Mouse (Mus musculus) intestine, embryonic 14.5 days (tissue): ENCODE measurements around the gene Hecw1. TPM values are rescaled to one million over a fixed set of nuclear protein-coding genes. Genes with fewer than 3 reads are reported as not detected.

Source experiments
- ATAC-seq: fragments of 200-750 bp; cut with Nextera tagmentation; replicated peaks from 2 replicates; pipeline ENCODE4 v1.8.0; 2017; ENCODE audit warnings: low read depth, moderate number of reproducible peaks, moderate TSS enrichment, moderate library complexity; ENCODE audit not compliant: low FRiP score, low TSS enrichment
- DNase-seq: peaks from one replicate; pipeline ENCODE4 v3.0.0-alpha.2; 2018; ENCODE audit warnings: low spot score
- H3K27ac ChIP-seq: fragments of 300-500 bp; sonication (generic); 2 replicates; pipeline ENCODE4 v1.5.1; 2014; ENCODE audit warnings: low read depth, mild to moderate bottlenecking, control low read depth
- H3K27me3 ChIP-seq: fragments of 300-500 bp; sonication (generic); replicated peaks from 2 replicates; pipeline ENCODE4 v1.6.1; 2014; ENCODE audit warnings: low read length, control low read depth; ENCODE audit not compliant: control insufficient read depth, insufficient read depth
- H3K36me3 ChIP-seq: fragments of 300-500 bp; sonication (generic); 2 replicates; pipeline ENCODE4 v1.6.1; 2014; ENCODE audit warnings: low read length, control low read depth; ENCODE audit not compliant: control insufficient read depth, insufficient read depth
- H3K4me1 ChIP-seq: fragments of 300-500 bp; sonication (generic); replicated peaks from 2 replicates; pipeline ENCODE4 v1.6.1; 2014; ENCODE audit warnings: low read length, control low read depth, mixed read lengths; ENCODE audit not compliant: control insufficient read depth, insufficient read depth
- H3K4me2 ChIP-seq: fragments of 300-500 bp; sonication (generic); 2 replicates; pipeline ENCODE4 v1.6.1; 2014; ENCODE audit warnings: low read length
- H3K4me3 ChIP-seq: fragments of 300-500 bp; sonication (generic); 2 replicates; pipeline ENCODE4 v1.5.1; 2014; ENCODE audit warnings: low read depth, low read length, control low read depth, mixed read lengths
- H3K9ac ChIP-seq: fragments of 300-500 bp; sonication (generic); 2 replicates; pipeline ENCODE4 v1.6.1; 2014; ENCODE audit warnings: mild to moderate bottlenecking, low read length
- H3K9me3 ChIP-seq: fragments of 300-500 bp; sonication (generic); 2 replicates; pipeline ENCODE4 v1.6.1; 2016; ENCODE audit warnings: low read length, control low read depth; ENCODE audit not compliant: control insufficient read depth
- WGBS: fragments of 180-500 bp; shearing (Covaris S2); extraction: QIAGEN DNeasy Blood & Tissue Kit; methylation state at CpG from one replicate; pipeline ENCODE4 v1.1.7; 2014; 5-methylcytosine and 5-hydroxymethylcytosine counted together
- polyA plus RNA-seq: library from polyadenylated mRNA; unstranded; fragments of >200 nt; fragmentation: Nextera tagmentation; extraction: Ambion mirVana; gene quantifications from 2 replicates; pipeline ENCODE4 v1.2.1, GENCODE M21; 2014

Gene Hecw1
- polyA plus RNA-seq, 1 experiment from 2014 or later: 1.5 TPM

DNA sequence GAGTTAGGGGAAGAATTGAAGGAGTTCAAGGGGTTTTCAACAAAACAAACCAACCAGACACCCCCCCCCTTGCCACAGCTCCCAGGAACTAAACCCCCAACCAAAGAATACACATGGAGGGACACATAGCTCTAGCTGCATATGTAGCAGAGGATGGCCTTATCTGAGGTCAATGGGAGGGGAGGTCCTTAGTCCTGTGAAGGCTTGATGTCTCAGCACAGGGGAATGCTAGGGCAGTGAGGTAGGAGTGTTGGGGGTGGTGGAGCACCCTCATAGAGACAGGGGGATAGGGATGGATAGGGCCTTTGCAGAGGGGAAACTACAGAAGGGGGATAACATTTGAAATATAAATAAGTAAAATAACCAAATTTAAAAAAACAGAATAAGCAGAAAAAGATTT is 9.1 kb downstream of the Hecw1 start:
- DNase-seq: no peak

DNA sequence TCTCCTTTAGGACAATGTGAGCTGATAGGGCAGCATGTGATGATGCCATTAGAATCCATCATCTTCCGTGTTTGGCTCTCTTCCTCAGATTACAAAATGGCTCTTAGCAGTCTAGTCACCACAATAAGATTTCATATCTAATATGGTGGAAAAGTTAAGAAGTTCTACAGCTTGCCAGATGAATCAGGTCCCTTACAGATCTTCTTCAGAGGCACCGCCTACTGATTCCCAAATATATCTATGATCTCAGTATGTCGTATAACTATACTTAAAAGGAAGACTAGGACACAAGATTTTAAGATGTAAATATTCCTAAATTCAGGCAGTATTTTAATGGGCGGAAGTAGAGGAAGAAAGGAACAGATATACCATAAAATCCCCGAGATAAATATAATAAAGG is 16.3 kb downstream of the Hecw1 start:
- no peak overlapping the region for H3K27ac ChIP-seq
- H3K27me3 ChIP-seq: no peaks in the 10 kb centered on the region
- no peak overlapping the region for H3K4me3 ChIP-seq
- H3K9ac ChIP-seq: no peak overlapping the region
- ATAC-seq: no peak
- no peak for DNase-seq
- H3K4me1 ChIP-seq: no peaks in the 10 kb centered on the region
- H3K36me3 ChIP-seq: no peaks in the 10 kb centered on the region
- no peaks in the 10 kb centered on the region for H3K9me3 ChIP-seq
- no peak overlapping the region for H3K4me2 ChIP-seq
- WGBS: 85% methylated on average over 5 of the region's 5 CpGs

More for the DNA sequence above, 9.1 kb downstream of the Hecw1 start:
- Histone ChIP-seq H3K9me3 (no peaks in the 10 kb centered on the region), H3K9ac (no peak overlapping the region), H3K36me3 (no peaks in the 10 kb centered on the region), H3K27me3 (no peaks in the 10 kb centered on the region), H3K4me3 (no peak overlapping the region), H3K4me1 (no peaks in the 10 kb centered on the region), H3K4me2 (no peak overlapping the region), H3K27ac (no peak overlapping the region)
- ATAC-seq: no peak

DNA sequence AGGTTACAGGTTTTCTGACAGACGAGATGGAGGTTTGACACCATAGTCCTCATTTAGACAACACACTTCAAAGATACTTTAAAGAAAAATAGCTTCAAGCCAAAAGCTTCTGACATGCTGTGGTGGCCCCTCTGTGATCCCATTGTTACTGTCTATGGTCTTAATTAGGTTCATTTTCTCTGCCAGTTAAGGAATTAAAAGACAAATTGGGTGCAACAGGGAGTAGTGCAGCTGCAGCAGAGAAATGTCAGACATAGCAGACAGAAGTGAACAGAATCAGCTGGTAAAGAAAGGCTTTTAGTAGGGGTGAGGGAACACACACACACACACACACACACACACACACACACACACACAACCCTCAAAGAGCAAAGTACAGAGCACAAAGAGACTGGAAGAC is 22.8 kb downstream of the Hecw1 start:
- DNase-seq: no peak
- 67% methylated on average over 1 of the region's 1 CpGs for WGBS
- Histone ChIP-seq H3K36me3 (no peaks in the 10 kb centered on the region), H3K9ac (no peak overlapping the region), H3K4me3 (no peak overlapping the region), H3K27me3 (no peaks in the 10 kb centered on the region), H3K4me1 (no peaks in the 10 kb centered on the region), H3K4me2 (no peak overlapping the region), H3K27ac (no peak overlapping the region), H3K9me3 (no peaks in the 10 kb centered on the region)
- no peak for ATAC-seq

DNA sequence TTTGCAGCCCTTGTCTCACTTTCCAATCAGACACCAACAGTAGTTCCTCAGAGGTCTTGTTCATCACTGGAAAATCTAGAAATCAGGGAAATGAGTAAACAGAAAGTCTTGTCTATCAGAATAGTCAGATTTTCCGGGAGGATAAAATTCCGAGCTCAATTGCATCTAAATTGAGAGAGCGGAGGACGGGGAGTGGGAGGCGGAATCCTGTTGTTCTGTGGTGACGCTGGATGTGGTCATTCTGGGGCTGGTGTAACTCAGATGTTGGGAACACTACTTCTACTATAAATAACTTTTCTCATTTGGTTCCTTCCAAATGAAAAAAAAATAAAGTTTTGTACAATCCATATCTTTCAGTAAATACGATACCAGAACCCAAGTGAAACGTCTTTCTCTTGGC is 24.2 kb downstream of the Hecw1 start:
- Histone ChIP-seq H3K27ac (no peak overlapping the region), H3K9me3 (no peaks in the 10 kb centered on the region), H3K4me3 (no peak overlapping the region), H3K9ac (no peak overlapping the region), H3K4me2 (no peak overlapping the region), H3K4me1 (no peaks in the 10 kb centered on the region), H3K27me3 (no peaks in the 10 kb centered on the region), H3K36me3 (no peaks in the 10 kb centered on the region)
- 91% methylated on average over 8 of the region's 8 CpGs for WGBS
- ATAC-seq (no peak), DNase-seq (no peak)

DNA sequence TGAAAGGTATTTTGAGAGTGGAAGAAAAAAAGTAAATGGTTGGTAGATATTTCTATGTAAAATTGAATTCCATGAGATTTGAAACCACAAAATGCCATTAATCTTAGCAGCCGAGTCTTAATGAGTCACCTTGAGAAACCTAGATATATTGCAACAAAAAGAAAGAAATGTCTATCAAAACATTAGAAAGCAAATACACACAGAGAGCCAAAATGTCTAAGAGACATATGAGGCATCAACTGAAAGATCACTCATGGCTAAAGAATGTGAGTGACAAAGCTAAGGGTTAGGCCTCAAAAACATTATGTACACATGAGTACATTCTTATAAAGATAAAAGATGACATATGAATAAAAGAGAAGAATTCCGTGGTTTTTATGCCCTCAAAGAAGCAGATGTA is 26.1 kb downstream of the Hecw1 start:
- Histone ChIP-seq H3K9ac (no peak overlapping the region), H3K9me3 (no peaks in the 10 kb centered on the region), H3K36me3 (no peaks in the 10 kb centered on the region), H3K4me1 (no peaks in the 10 kb centered on the region), H3K4me2 (no peak overlapping the region), H3K27me3 (no peaks in the 10 kb centered on the region), H3K27ac (no peak overlapping the region), H3K4me3 (no peak overlapping the region)
- ATAC-seq (no peak), DNase-seq (no peak)
- 75% methylated on average over 2 of the region's 2 CpGs for WGBS

DNA sequence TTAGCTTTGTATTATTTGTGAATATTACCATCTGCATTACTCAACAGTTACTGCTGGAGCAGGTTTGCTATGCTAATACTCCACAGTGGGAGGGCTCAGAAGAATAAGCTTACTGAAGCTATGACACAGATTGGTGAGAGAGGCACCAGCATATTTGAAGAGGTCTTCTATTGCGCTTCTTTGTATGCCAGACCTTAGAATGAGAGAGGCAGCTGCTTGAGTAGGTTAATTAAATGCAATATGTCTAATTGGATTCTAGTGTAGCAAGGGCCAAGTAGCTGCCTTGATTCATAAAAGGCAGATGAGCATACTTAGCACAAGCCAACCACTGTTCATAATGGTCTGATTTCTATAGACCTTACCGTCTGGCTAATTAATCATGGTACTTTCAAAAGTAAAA is 35.2 kb downstream of the Hecw1 start:
- WGBS: 85% methylated on average over 2 of the region's 2 CpGs
- H3K9me3 ChIP-seq: no peaks in the 10 kb centered on the region
- no peak overlapping the region for H3K27ac ChIP-seq
- no peak for ATAC-seq
- no peak overlapping the region for H3K4me3 ChIP-seq
- no peak for DNase-seq
- H3K4me1 ChIP-seq: no peaks in the 10 kb centered on the region
- H3K4me2 ChIP-seq: no peak overlapping the region
- no peaks in the 10 kb centered on the region for H3K36me3 ChIP-seq
- H3K27me3 ChIP-seq: no peaks in the 10 kb centered on the region
- no peak overlapping the region for H3K9ac ChIP-seq

DNA sequence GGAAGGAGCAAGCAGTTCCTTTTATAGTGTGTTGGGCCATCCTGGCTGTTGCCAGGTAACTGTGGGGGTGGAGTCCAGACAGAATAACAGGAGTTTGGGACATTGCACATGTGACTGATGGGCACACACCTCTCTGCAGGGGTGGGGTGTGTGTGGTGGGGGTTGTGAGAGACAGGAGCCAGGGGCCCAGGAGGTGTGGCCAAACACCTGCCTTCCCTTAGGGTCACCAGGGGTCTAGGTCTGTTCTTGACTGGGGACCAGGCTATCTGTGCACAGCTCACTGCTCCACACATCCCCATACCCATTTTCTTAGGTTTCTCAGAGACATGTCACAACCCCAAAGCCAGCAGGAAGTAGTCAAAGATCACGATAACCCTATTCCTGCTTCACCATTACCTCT is 51.9 kb downstream of the Hecw1 start:
- Histone ChIP-seq H3K9ac (no peak overlapping the region), H3K4me2 (no peak overlapping the region), H3K9me3 (no peaks in the 10 kb centered on the region), H3K4me3 (no peak overlapping the region), H3K36me3 (no peaks in the 10 kb centered on the region), H3K27ac (no peak overlapping the region), H3K27me3 (no peaks in the 10 kb centered on the region), H3K4me1 (no peaks in the 10 kb centered on the region)
- 65% methylated on average over 1 of the region's 1 CpGs for WGBS
- ATAC-seq (no peak), DNase-seq (no peak)

DNA sequence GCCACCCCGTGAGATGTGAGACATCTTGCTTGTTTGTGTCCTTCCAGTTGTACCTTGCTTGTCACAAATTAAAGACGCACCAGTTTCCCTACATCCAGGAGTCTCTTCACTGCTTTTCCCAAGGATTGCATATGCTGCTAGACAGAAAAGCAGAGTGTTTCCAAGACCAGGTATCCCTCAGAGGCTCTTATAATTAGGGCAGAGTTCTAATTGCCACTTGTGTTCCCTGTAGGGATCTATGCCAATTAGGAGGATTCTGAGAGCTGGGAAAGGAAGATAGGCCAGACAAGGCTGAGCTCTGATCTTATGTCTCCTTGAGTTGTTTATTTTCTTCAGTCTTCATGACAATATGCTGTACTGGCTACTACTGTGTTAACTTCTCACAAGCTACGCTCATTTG is 55.5 kb downstream of the Hecw1 start:
- no peaks in the 10 kb centered on the region for H3K4me1 ChIP-seq
- no peaks in the 10 kb centered on the region for H3K9me3 ChIP-seq
- no peak for DNase-seq
- H3K27ac ChIP-seq: no peak overlapping the region
- H3K4me2 ChIP-seq: no peak overlapping the region
- H3K36me3 ChIP-seq: no peaks in the 10 kb centered on the region
- 82% methylated on average over 3 of the region's 3 CpGs for WGBS
- no peaks in the 10 kb centered on the region for H3K27me3 ChIP-seq
- no peak for ATAC-seq
- H3K4me3 ChIP-seq: no peak overlapping the region
- H3K9ac ChIP-seq: no peak overlapping the region

DNA sequence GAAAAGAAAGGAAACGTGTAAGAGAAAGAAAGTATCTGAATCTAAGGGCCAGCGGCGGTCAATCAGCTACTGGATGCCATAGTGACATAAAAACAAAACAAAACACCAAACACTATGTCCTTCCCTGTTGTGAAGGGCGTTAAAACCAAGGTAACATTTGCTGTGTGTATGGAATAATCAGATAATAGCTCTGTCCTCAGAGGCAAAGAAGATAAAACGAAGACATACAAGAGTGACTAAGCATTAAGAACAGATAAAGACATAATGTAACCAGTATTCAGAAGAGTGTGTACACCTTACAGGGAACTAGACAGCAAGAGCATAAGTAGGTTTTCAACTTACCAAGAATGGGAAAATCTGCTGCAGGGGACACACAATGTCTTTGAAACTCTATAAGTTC is 62.0 kb downstream of the Hecw1 start:
- no peak overlapping the region for H3K27ac ChIP-seq
- H3K9me3 ChIP-seq: no peaks in the 10 kb centered on the region
- no peak overlapping the region for H3K9ac ChIP-seq
- ATAC-seq: no peak
- 85% methylated on average over 5 of the region's 5 CpGs for WGBS
- H3K4me2 ChIP-seq: no peak overlapping the region
- no peak overlapping the region for H3K4me3 ChIP-seq
- no peaks in the 10 kb centered on the region for H3K27me3 ChIP-seq
- H3K4me1 ChIP-seq: no peaks in the 10 kb centered on the region
- no peaks in the 10 kb centered on the region for H3K36me3 ChIP-seq
- DNase-seq: no peak
